Mouse (Mus musculus) spleen, adult 18-20 months (tissue): Measurements from ENCODE around the gene Usp36.
"Not testable (repeated sequence)": the region's sequence is repeated elsewhere in the genome, so short reads cannot be mapped to it uniquely, and the experiment has no call there.

Source experiments
- DNase-seq, 2 experiments: peaks; one replicate each; pipeline ENCODE4 v3.0.0; 2022; ENCODE audit warnings: mixed read lengths in 2 of 2

Gene Usp36

GRCm38 (mm10) chr11:118289999-118290889, at the start of gene Usp36:
TSS of gene Usp36 (minus strand) at chr11:118290244.
- peak; percentile 96 to 99 for DNase-seq

GRCm38 (mm10) chr11:118337491-118338168, 47.6 kb upstream of the Usp36 start:
- DNase-seq: no peak

GRCm38 (mm10) chr11:118333431-118333830, 43.4 kb upstream of the Usp36 start:
- no peak for DNase-seq

GRCm38 (mm10) chr11:118332376-118332775, 42.3 kb upstream of the Usp36 start:
- no peak for DNase-seq

- DNase-seq: no peak
Measured at GRCm38 (mm10) chr11:118330777-118331176, 40.7 kb upstream of the Usp36 start.

- no peak for DNase-seq
Measured at GRCm38 (mm10) chr11:118330361-118330760, 40.3 kb upstream of the Usp36 start.

- no peak for DNase-seq
Measured at GRCm38 (mm10) chr11:118328947-118329346, 38.9 kb upstream of the Usp36 start.

- DNase-seq: no peak
Measured at GRCm38 (mm10) chr11:118328511-118328910, 38.5 kb upstream of the Usp36 start.

GRCm38 (mm10) chr11:118326991-118327971, 37.2 kb upstream of the Usp36 start:
- DNase-seq: no peak

- no peak for DNase-seq
Measured at GRCm38 (mm10) chr11:118326491-118326890, 36.4 kb upstream of the Usp36 start.

GRCm38 (mm10) chr11:118324541-118324940, 34.5 kb upstream of the Usp36 start:
- DNase-seq: no peak

GRCm38 (mm10) chr11:118323974-118324373, 33.9 kb upstream of the Usp36 start:
- DNase-seq: no peak

GRCm38 (mm10) chr11:118322647-118323046, 32.6 kb upstream of the Usp36 start:
- no peak for DNase-seq

- no peak for DNase-seq
Measured at GRCm38 (mm10) chr11:118321971-118322370, 31.9 kb upstream of the Usp36 start.

GRCm38 (mm10) chr11:118321500-118321899, 31.5 kb upstream of the Usp36 start:
- no peak for DNase-seq

- peak in 1 of 2 experiments; percentile 45 for DNase-seq
Measured at GRCm38 (mm10) chr11:118318678-118319077, 28.6 kb upstream of the Usp36 start.

GRCm38 (mm10) chr11:118317129-118317528, 27.1 kb upstream of the Usp36 start:
- DNase-seq: peak in 1 of 2 experiments; percentile 28

- DNase-seq: no peak
Measured at GRCm38 (mm10) chr11:118316231-118316806, 26.3 kb upstream of the Usp36 start.

GRCm38 (mm10) chr11:118312132-118312723, 22.2 kb upstream of the Usp36 start:
- DNase-seq: no peak

- DNase-seq: not testable (repeated sequence)
Measured at GRCm38 (mm10) chr11:118307962-118308361, 17.9 kb upstream of the Usp36 start.

- DNase-seq: not testable (repeated sequence)
Measured at GRCm38 (mm10) chr11:118303959-118304358, 13.9 kb upstream of the Usp36 start.

GRCm38 (mm10) chr11:118298810-118299209, 8.8 kb upstream of the Usp36 start:
- DNase-seq: no peak
